Mouse (Mus musculus) thymus, adult 2 months (tissue): ENCODE measurements around the gene Stat3. TPM values are rescaled to one million over a fixed set of nuclear protein-coding genes. Genes with fewer than 3 reads are reported as not detected.
A peak's percentile ranks its signal among the peaks of the same experiment; 100 is the strongest.

Experiments
- DNase-seq: peaks from one replicate; pipeline ENCODE4 v3.0.0; 2021
- H3K27ac ChIP-seq: fragments of 200-500 bp; 2 replicates; pipeline ENCODE4 v1.5.1; 2012; ENCODE audit warnings: low read length, control low read depth; ENCODE audit not compliant: control insufficient read depth, insufficient read depth
- H3K27me3 ChIP-seq: fragments of 200-500 bp; 2 replicates; pipeline ENCODE4 v1.6.1; 2012; ENCODE audit warnings: mild to moderate bottlenecking, low read length, moderate library complexity, mixed read lengths; ENCODE audit not compliant: control insufficient read depth, insufficient read depth
- H3K36me3 ChIP-seq: fragments of 200-500 bp; 2 replicates; pipeline ENCODE4 v1.6.1; 2012; ENCODE audit warnings: mild to moderate bottlenecking, low read length, moderate library complexity; ENCODE audit not compliant: control insufficient read depth, insufficient read depth
- H3K4me1 ChIP-seq: fragments of 200-500 bp; replicated peaks from 2 replicates; pipeline ENCODE4 v1.6.1; 2012; ENCODE audit warnings: low read length; ENCODE audit not compliant: control insufficient read depth, insufficient read depth
- H3K4me3 ChIP-seq: fragments of 200-500 bp; 2 replicates; pipeline ENCODE4 v1.5.1; 2012; ENCODE audit warnings: mild to moderate bottlenecking, low read length, control low read depth, moderate library complexity; ENCODE audit not compliant: control insufficient read depth, insufficient read depth
- CTCF ChIP-seq: fragments of 200-500 bp; IDR thresholded peaks from 2 replicates; pipeline ENCODE4 v1.5.1; 2012; ENCODE audit warnings: mild to moderate bottlenecking, control low read depth, low read length, moderate library complexity, borderline replicate concordance; ENCODE audit not compliant: control insufficient read depth, poor library complexity, insufficient read depth; ENCODE audit errors: extremely low read depth
- POLR2A ChIP-seq: fragments of 200-500 bp; IDR thresholded peaks from 2 replicates; pipeline ENCODE4 v1.6.1; 2012; ENCODE audit warnings: mild to moderate bottlenecking, low read length, control low read depth, moderate library complexity; ENCODE audit not compliant: control insufficient read depth, poor library complexity, insufficient read depth; ENCODE audit errors: extremely low read depth
- WGBS: fragments of 180-500 bp; shearing (Covaris S2); methylation state at CpG from one replicate; pipeline ENCODE4 v1.1.7; 2018; 5-methylcytosine and 5-hydroxymethylcytosine counted together
- polyA plus RNA-seq: library from polyadenylated mRNA; depleted of rRNA; stranded (reverse); fragments of >200 nt; gene quantifications from 2 replicates; pipeline ENCODE4 v1.2.3, GENCODE M21; 2012; rRNA removed

The Stat3 gene
- polyA plus RNA-seq, 1 experiment: 147 TPM

DNA sequence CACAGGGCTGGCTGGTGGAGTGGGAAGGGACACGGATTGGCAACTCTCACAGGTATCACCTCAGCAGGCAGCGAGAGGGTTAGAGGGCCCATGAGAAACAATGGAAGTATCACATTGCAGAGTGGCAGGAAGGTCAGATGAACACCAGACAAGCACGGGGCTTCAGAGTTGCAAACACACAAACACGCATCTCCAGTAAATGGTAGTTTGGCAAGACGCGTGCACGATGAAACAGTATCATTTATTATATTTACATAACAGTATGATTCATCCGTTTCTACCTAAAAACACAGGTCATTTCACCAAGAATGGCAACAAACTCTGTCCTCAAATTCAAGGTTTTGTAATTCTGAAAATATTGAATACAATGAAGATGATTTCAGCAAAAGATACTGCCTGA is 99.8 kb downstream of the Stat3 start:
- H3K27me3 ChIP-seq: no peaks in the 10 kb centered on the region
- WGBS: 84% methylated on average over 8 of the region's 8 CpGs
- TF ChIP-seq POLR2A (no peak), CTCF (no peak)
- no peak overlapping the region for H3K4me3 ChIP-seq
- H3K4me1 ChIP-seq: peaks cover 29% of the 10 kb centered on the region
- no peak overlapping the region for H3K27ac ChIP-seq
- H3K36me3 ChIP-seq: no peaks in the 10 kb centered on the region
- DNase-seq: no peak

GRCm38 (mm10) chr11:100838894-100839293 is 100.4 kb downstream of the Stat3 start:
- 86% methylated on average over 9 of the region's 9 CpGs for WGBS
- no peak overlapping the region for H3K27ac ChIP-seq
- no peaks in the 10 kb centered on the region for H3K27me3 ChIP-seq
- no peak for DNase-seq
- no peak overlapping the region for H3K4me3 ChIP-seq
- TF ChIP-seq POLR2A (no peak), CTCF (no peak)
- no peaks in the 10 kb centered on the region for H3K36me3 ChIP-seq
- H3K4me1 ChIP-seq: peaks cover 25% of the 10 kb centered on the region

- WGBS: 97% methylated on average over 9 of the region's 9 CpGs
- Histone ChIP-seq H3K36me3 (no peaks in the 10 kb centered on the region), H3K4me3 (no peak overlapping the region), H3K4me1 (peaks cover 24% of the 10 kb centered on the region), H3K27me3 (no peaks in the 10 kb centered on the region), H3K27ac (no peak overlapping the region)
- TF ChIP-seq POLR2A (no peak), CTCF (peak; percentile 46; the same call in 1 of the 2 replicates)
- DNase-seq: no peak
Measured at GRCm38 (mm10) chr11:100836923-100837702, 102.2 kb downstream of the Stat3 start.

Other genes with a start within 250 kb of the Stat3 start
- 0.32 and 0.55 TPM in 2 replicates for gene Zfp385c, start 247.1 kb downstream of the Stat3 start, polyA plus RNA-seq
- 24.2 and 27.3 TPM in 2 replicates for gene Dhx58, start 235.3 kb downstream of the Stat3 start, polyA plus RNA-seq
- gene Kat2a, start 227.1 kb downstream of the Stat3 start, polyA plus RNA-seq: 56.4 and 58.1 TPM in 2 replicates
- 0.24 and 0.31 TPM in 2 replicates for gene Hspb9, start 225.7 kb downstream of the Stat3 start, polyA plus RNA-seq
- 290 and 304 TPM in 2 replicates for gene Rab5c, start 201.3 kb downstream of the Stat3 start, polyA plus RNA-seq
- gene Kcnh4, start 179.6 kb downstream of the Stat3 start, polyA plus RNA-seq: 1.1 and 1.2 TPM in 2 replicates
- gene Hcrt, start 176.6 kb downstream of the Stat3 start, polyA plus RNA-seq: 0.57 TPM in 1 of 2 replicates, not detected in the other
- 6.8 and 7.9 TPM in 2 replicates for gene Ghdc, start 168.6 kb downstream of the Stat3 start, polyA plus RNA-seq
- 178 and 204 TPM in 2 replicates for gene Stat5b, start 88.8 kb downstream of the Stat3 start, polyA plus RNA-seq
- 136 and 161 TPM in 2 replicates for gene Stat5a, start 80.2 kb downstream of the Stat3 start, polyA plus RNA-seq
- 18.9 and 22.4 TPM in 2 replicates for gene Cavin1, start 31.3 kb upstream of the Stat3 start, polyA plus RNA-seq
- gene Atp6v0a1, start 69.9 kb upstream of the Stat3 start, polyA plus RNA-seq: 35.9 and 39.7 TPM in 2 replicates
- 24.3 and 25.2 TPM in 2 replicates for gene Naglu, start 130.5 kb upstream of the Stat3 start, polyA plus RNA-seq
- 0.40 and 0.93 TPM in 2 replicates for gene Hsd17b1, start 138.9 kb upstream of the Stat3 start, polyA plus RNA-seq
- gene Coasy, start 143.0 kb upstream of the Stat3 start, polyA plus RNA-seq: 68.5 and 74.2 TPM in 2 replicates
- gene Mlx, start 147.7 kb upstream of the Stat3 start, polyA plus RNA-seq: 79.1 and 110 TPM in 2 replicates
- 6.0 and 6.1 TPM in 2 replicates for gene Psmc3ip, start 155.9 kb upstream of the Stat3 start, polyA plus RNA-seq
- 118 and 130 TPM in 2 replicates for gene Retreg3, start 180.4 kb upstream of the Stat3 start, polyA plus RNA-seq
- 50.3 and 67.4 TPM in 2 replicates for gene Tubg1, start 180.4 kb upstream of the Stat3 start, polyA plus RNA-seq
- 2.6 and 3.3 TPM in 2 replicates for gene Tubg2, start 216.4 kb upstream of the Stat3 start, polyA plus RNA-seq
- gene Cntnap1, start 231.0 kb upstream of the Stat3 start, polyA plus RNA-seq: 4.5 and 5.3 TPM in 2 replicates
- gene Plekhh3, start 231.8 kb upstream of the Stat3 start, polyA plus RNA-seq: 11.9 and 12.1 TPM in 2 replicates
- gene Ccr10, start 235.9 kb upstream of the Stat3 start, polyA plus RNA-seq: 2.9 and 3.9 TPM in 2 replicates